Mouse (Mus musculus) CH12.LX (cell line): ENCODE results near the gene Blvrb.

Experiments used
- BHLHE40 ChIP-seq: IDR thresholded peaks from 2 replicates; pipeline ENCODE4 v1.6.1; 2011; ENCODE audit warnings: mild to moderate bottlenecking, low read depth, low read length, improper control_type of control experiment
- CTCF ChIP-seq, 2 experiments: IDR thresholded peaks in 1 of 2; conservative IDR thresholded peaks in 1 of 2; 2 replicates each; pipeline ENCODE4 v1.5.1; 2011 to 2012; ENCODE audit warnings: low read depth in 2 of 2, low read length in 2 of 2, improper control_type of control experiment in 1 of 2, inconsistent platforms in 1 of 2, mild to moderate bottlenecking in 1 of 2, moderate library complexity in 1 of 2
- MYC ChIP-seq: IDR thresholded peaks from 2 replicates; pipeline ENCODE4 v1.6.1; 2011; ENCODE audit warnings: low read depth, mild to moderate bottlenecking, improper control_type of control experiment, low read length
- POLR2A ChIP-seq: IDR thresholded peaks from 2 replicates; pipeline ENCODE4 v1.6.1; 2011; ENCODE audit warnings: low read depth, mild to moderate bottlenecking, improper control_type of control experiment, low read length

DNA sequence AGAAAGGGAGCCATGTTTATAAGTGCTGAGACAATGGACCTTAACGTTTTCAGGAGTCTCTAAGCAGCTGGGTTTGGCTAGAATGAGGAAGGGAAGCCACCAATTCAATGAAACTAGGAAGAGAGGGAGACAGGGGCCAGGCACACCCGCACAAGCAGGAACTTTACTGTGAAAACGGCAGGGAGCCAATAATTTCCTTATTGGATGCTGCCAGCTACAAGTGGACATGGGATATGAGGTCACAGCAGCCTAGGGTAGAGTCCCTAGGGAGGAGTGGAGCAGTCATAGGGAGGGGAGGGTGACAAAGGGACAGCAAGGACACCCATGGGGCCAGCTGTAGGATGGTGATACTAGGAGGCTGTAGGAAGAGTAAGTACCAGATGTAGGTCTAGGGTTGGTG is 45.2 kb downstream of the Blvrb start:
- TF ChIP-seq POLR2A (no peak), CTCF (conservative IDR thresholded peaks at IDR 0.05 in 1 of 2, IDR thresholded peaks at IDR 0.05 in 1 of 2; ENCODE audit: low read depth in 2 of 2, low read length in 2 of 2) (no peak), MYC (no peak), BHLHE40 (no peak)
